Mouse (Mus musculus) forebrain, embryonic 13.5 days (tissue): Measurements from ENCODE around the gene Srbd1. TPM values are rescaled to one million over a fixed set of nuclear protein-coding genes. Genes with fewer than 3 reads are reported as not detected.

Source experiments
- ATAC-seq: fragments of 200-750 bp; cut with Nextera tagmentation; 2 replicates; pipeline ENCODE4 v1.8.0; 2017
- H3K27ac ChIP-seq: fragments of 300-500 bp; sonication (generic); 2 replicates; pipeline ENCODE4 v1.5.1; 2015; ENCODE audit warnings: inconsistent platforms, mild to moderate bottlenecking, moderate library complexity
- H3K27me3 ChIP-seq: fragments of 300-500 bp; sonication (generic); 2 replicates; pipeline ENCODE4 v1.6.1; 2015; ENCODE audit warnings: mild to moderate bottlenecking, inconsistent platforms
- H3K36me3 ChIP-seq: fragments of 300-500 bp; sonication (generic); 2 replicates; pipeline ENCODE4 v1.6.1; 2015; ENCODE audit warnings: mild to moderate bottlenecking, inconsistent platforms; ENCODE audit not compliant: poor library complexity, severe bottlenecking
- H3K4me1 ChIP-seq: fragments of 300-500 bp; sonication (generic); 2 replicates; pipeline ENCODE4 v1.6.1; 2015; ENCODE audit warnings: inconsistent platforms
- H3K4me2 ChIP-seq: fragments of 300-500 bp; sonication (generic); 2 replicates; pipeline ENCODE4 v1.6.1; 2015; ENCODE audit warnings: inconsistent platforms, mild to moderate bottlenecking, moderate library complexity
- H3K4me3 ChIP-seq: fragments of 300-500 bp; sonication (generic); 2 replicates; pipeline ENCODE4 v1.5.1; 2015; ENCODE audit warnings: mild to moderate bottlenecking, inconsistent platforms
- H3K9ac ChIP-seq: fragments of 300-500 bp; sonication (generic); 2 replicates; pipeline ENCODE4 v1.6.1; 2015; ENCODE audit warnings: mild to moderate bottlenecking, inconsistent platforms
- H3K9me3 ChIP-seq: fragments of 300-500 bp; sonication (generic); replicated peaks from 2 replicates; pipeline ENCODE4 v1.6.1; 2016; ENCODE audit warnings: inconsistent platforms
- WGBS: fragments of 180-500 bp; shearing (Covaris S2); methylation state at CpG from one replicate; pipeline ENCODE4 v1.1.7; 2015; 5-methylcytosine and 5-hydroxymethylcytosine counted together
- polyA plus RNA-seq: library from polyadenylated mRNA; unstranded; fragments of >200 nt; fragmentation: Nextera tagmentation; extraction: Ambion mirVana; gene quantifications from 2 replicates; pipeline ENCODE4 v1.2.1, GENCODE M21; 2015

The Srbd1 gene
- polyA plus RNA-seq, 1 experiment from 2014 or later: 18.2 TPM

GRCm38 (mm10) chr17:86065833-86066232 is 79.1 kb downstream of the Srbd1 start:
- no peak overlapping the region for H3K9ac ChIP-seq
- H3K4me2 ChIP-seq: no peak overlapping the region
- H3K4me1 ChIP-seq: no peaks in the 10 kb centered on the region
- 85% methylated on average over 7 of the region's 7 CpGs for WGBS
- H3K9me3 ChIP-seq: no peaks in the 10 kb centered on the region
- ATAC-seq: no peak
- no peak overlapping the region for H3K4me3 ChIP-seq
- H3K27ac ChIP-seq: no peak overlapping the region
- no peaks in the 10 kb centered on the region for H3K36me3 ChIP-seq
- H3K27me3 ChIP-seq: no peaks in the 10 kb centered on the region

GRCm38 (mm10) chr17:86063461-86063860 is 81.5 kb downstream of the Srbd1 start:
- peak; percentile 59; the same call in 1 of the 2 replicates for ATAC-seq
- Histone ChIP-seq H3K27ac (no peak overlapping the region), H3K4me3 (no peak overlapping the region), H3K4me1 (no peaks in the 10 kb centered on the region), H3K9me3 (peaks cover 3% of the 10 kb centered on the region; the same call in 1 of the 2 replicates), H3K4me2 (no peak overlapping the region), H3K9ac (no peak overlapping the region), H3K27me3 (no peaks in the 10 kb centered on the region), H3K36me3 (0 out of 2 replicates have a peak, but pooled peaks cover 3% of the 10 kb centered on the region)
- 18% methylated on average over 5 of the region's 5 CpGs for WGBS

GRCm38 (mm10) chr17:86060911-86061310 is 84.1 kb downstream of the Srbd1 start:
- Histone ChIP-seq H3K4me2 (no peak overlapping the region), H3K9me3 (peaks cover 3% of the 10 kb centered on the region; the same call in 1 of the 2 replicates), H3K4me1 (no peaks in the 10 kb centered on the region), H3K36me3 (0 out of 2 replicates have a peak, but pooled peaks cover 13% of the 10 kb centered on the region), H3K27me3 (no peaks in the 10 kb centered on the region), H3K4me3 (no peak overlapping the region), H3K27ac (no peak overlapping the region), H3K9ac (no peak overlapping the region)
- ATAC-seq: no peak
- 84% methylated on average over 5 of the region's 5 CpGs for WGBS

GRCm38 (mm10) chr17:86040221-86040984 is 104.6 kb downstream of the Srbd1 start:
- Histone ChIP-seq H3K36me3 (no peaks in the 10 kb centered on the region), H3K9ac (no peak overlapping the region), H3K27me3 (no peaks in the 10 kb centered on the region), H3K4me1 (peaks cover 21% of the 10 kb centered on the region), H3K4me2 (no peak overlapping the region), H3K4me3 (no peak overlapping the region), H3K27ac (no peak overlapping the region), H3K9me3 (no peaks in the 10 kb centered on the region)
- no peak for ATAC-seq
- 63% methylated on average over 13 of the region's 13 CpGs for WGBS

- WGBS: 68% methylated on average over 3 of the region's 3 CpGs
- no peak overlapping the region for H3K9ac ChIP-seq
Observed at GRCm38 (mm10) chr17:86039741-86040140, 105.2 kb downstream of the Srbd1 start.

GRCm38 (mm10) chr17:86038211-86038648 is 106.7 kb downstream of the Srbd1 start:
- ATAC-seq: 0 out of 2 replicates have a peak, but pooled peaks have one; percentile 38

More at GRCm38 (mm10) chr17:86039741-86040140, 105.2 kb downstream of the Srbd1 start:
- Histone ChIP-seq H3K27me3 (no peaks in the 10 kb centered on the region), H3K36me3 (no peaks in the 10 kb centered on the region), H3K27ac (no peak overlapping the region; the same call in 1 of the 2 replicates), H3K4me2 (no peak overlapping the region), H3K4me3 (no peak overlapping the region), H3K4me1 (peaks cover 21% of the 10 kb centered on the region), H3K9me3 (no peaks in the 10 kb centered on the region)
- no peak for ATAC-seq

GRCm38 (mm10) chr17:86035576-86035975 is 109.4 kb downstream of the Srbd1 start:
- H3K4me1 ChIP-seq: peaks cover 19% of the 10 kb centered on the region
- no peaks in the 10 kb centered on the region for H3K9me3 ChIP-seq
- 98% methylated on average over 3 of the region's 3 CpGs for WGBS
- H3K27me3 ChIP-seq: no peaks in the 10 kb centered on the region
- H3K4me3 ChIP-seq: no peak overlapping the region
- no peak overlapping the region for H3K9ac ChIP-seq
- no peaks in the 10 kb centered on the region for H3K36me3 ChIP-seq
- no peak overlapping the region for H3K27ac ChIP-seq
- no peak overlapping the region for H3K4me2 ChIP-seq
- no peak for ATAC-seq

More at GRCm38 (mm10) chr17:86038211-86038648, 106.7 kb downstream of the Srbd1 start:
- WGBS: 62% methylated on average over 13 of the region's 13 CpGs
- Histone ChIP-seq H3K4me1 (peaks cover 21% of the 10 kb centered on the region), H3K9ac (no peak overlapping the region), H3K4me3 (no peak overlapping the region), H3K27ac (no peak overlapping the region), H3K9me3 (no peaks in the 10 kb centered on the region), H3K4me2 (no peak overlapping the region), H3K36me3 (no peaks in the 10 kb centered on the region), H3K27me3 (no peaks in the 10 kb centered on the region)

GRCm38 (mm10) chr17:86035146-86035545 is 109.8 kb downstream of the Srbd1 start:
- no peaks in the 10 kb centered on the region for H3K27me3 ChIP-seq
- no peak overlapping the region for H3K4me3 ChIP-seq
- H3K4me2 ChIP-seq: no peak overlapping the region
- peaks cover 17% of the 10 kb centered on the region for H3K4me1 ChIP-seq
- H3K9ac ChIP-seq: no peak overlapping the region
- H3K27ac ChIP-seq: no peak overlapping the region
- WGBS: 85% methylated on average over 12 of the region's 12 CpGs
- no peaks in the 10 kb centered on the region for H3K9me3 ChIP-seq
- no peak for ATAC-seq
- no peaks in the 10 kb centered on the region for H3K36me3 ChIP-seq

- Histone ChIP-seq H3K27ac (no peak overlapping the region), H3K36me3 (no peaks in the 10 kb centered on the region), H3K4me3 (no peak overlapping the region), H3K27me3 (no peaks in the 10 kb centered on the region), H3K9me3 (no peaks in the 10 kb centered on the region), H3K4me2 (no peak overlapping the region), H3K9ac (no peak overlapping the region), H3K4me1 (peaks cover 15% of the 10 kb centered on the region; the same call in 1 of the 2 replicates)
- ATAC-seq: no peak
- WGBS: 81% methylated on average over 6 of the region's 6 CpGs
Observed at GRCm38 (mm10) chr17:86034641-86035040, 110.3 kb downstream of the Srbd1 start.

- H3K9me3 ChIP-seq: no peaks in the 10 kb centered on the region
- no peak overlapping the region for H3K27ac ChIP-seq
- H3K36me3 ChIP-seq: no peaks in the 10 kb centered on the region
- no peak overlapping the region for H3K9ac ChIP-seq
- no peaks in the 10 kb centered on the region for H3K27me3 ChIP-seq
- H3K4me1 ChIP-seq: peaks cover 5% of the 10 kb centered on the region; the same call in 1 of the 2 replicates
- H3K4me3 ChIP-seq: no peak overlapping the region
- 86% methylated on average over 3 of the region's 3 CpGs for WGBS
- H3K4me2 ChIP-seq: no peak overlapping the region
- ATAC-seq: no peak
Observed at GRCm38 (mm10) chr17:86032113-86032714, 112.8 kb downstream of the Srbd1 start.

- 57% methylated on average over 4 of the region's 4 CpGs for WGBS
- Histone ChIP-seq H3K4me2 (no peak overlapping the region), H3K9ac (no peak overlapping the region), H3K27me3 (no peaks in the 10 kb centered on the region), H3K27ac (no peak overlapping the region), H3K4me3 (no peak overlapping the region), H3K9me3 (no peaks in the 10 kb centered on the region), H3K36me3 (no peaks in the 10 kb centered on the region), H3K4me1 (peaks cover 5% of the 10 kb centered on the region; the same call in 1 of the 2 replicates)
- ATAC-seq: 0 out of 2 replicates have a peak, but pooled peaks have one; percentile 27
Observed at GRCm38 (mm10) chr17:86030016-86030415, 115.0 kb downstream of the Srbd1 start.

- H3K9me3 ChIP-seq: no peaks in the 10 kb centered on the region
- no peaks in the 10 kb centered on the region for H3K36me3 ChIP-seq
- H3K4me3 ChIP-seq: no peak overlapping the region
- H3K27ac ChIP-seq: no peak overlapping the region
- no peak for ATAC-seq
- H3K27me3 ChIP-seq: no peaks in the 10 kb centered on the region
- H3K4me1 ChIP-seq: peaks cover 5% of the 10 kb centered on the region; the same call in 1 of the 2 replicates
- H3K9ac ChIP-seq: no peak overlapping the region
- no peak overlapping the region for H3K4me2 ChIP-seq
- WGBS: 91% methylated on average over 1 of the region's 1 CpGs
Observed at GRCm38 (mm10) chr17:86029175-86029574, 115.8 kb downstream of the Srbd1 start.
